Mouse (Mus musculus) intestine, embryonic 14.5 days (tissue): ENCODE measurements around the gene Qpctl. TPM values are rescaled to one million over a fixed set of nuclear protein-coding genes. Genes with fewer than 3 reads are reported as not detected.

Source experiments
- ATAC-seq: fragments of 200-750 bp; cut with Nextera tagmentation; replicated peaks from 2 replicates; pipeline ENCODE4 v1.8.0; 2017; ENCODE audit warnings: low read depth, moderate number of reproducible peaks, moderate TSS enrichment, moderate library complexity; ENCODE audit not compliant: low FRiP score, low TSS enrichment
- DNase-seq: peaks from one replicate; pipeline ENCODE4 v3.0.0-alpha.2; 2018; ENCODE audit warnings: low spot score
- H3K27ac ChIP-seq: fragments of 300-500 bp; sonication (generic); 2 replicates; pipeline ENCODE4 v1.5.1; 2014; ENCODE audit warnings: low read depth, mild to moderate bottlenecking, control low read depth
- H3K27me3 ChIP-seq: fragments of 300-500 bp; sonication (generic); replicated peaks from 2 replicates; pipeline ENCODE4 v1.6.1; 2014; ENCODE audit warnings: low read length, control low read depth; ENCODE audit not compliant: control insufficient read depth, insufficient read depth
- H3K36me3 ChIP-seq: fragments of 300-500 bp; sonication (generic); 2 replicates; pipeline ENCODE4 v1.6.1; 2014; ENCODE audit warnings: low read length, control low read depth; ENCODE audit not compliant: control insufficient read depth, insufficient read depth
- H3K4me1 ChIP-seq: fragments of 300-500 bp; sonication (generic); replicated peaks from 2 replicates; pipeline ENCODE4 v1.6.1; 2014; ENCODE audit warnings: low read length, control low read depth, mixed read lengths; ENCODE audit not compliant: control insufficient read depth, insufficient read depth
- H3K4me2 ChIP-seq: fragments of 300-500 bp; sonication (generic); 2 replicates; pipeline ENCODE4 v1.6.1; 2014; ENCODE audit warnings: low read length
- H3K4me3 ChIP-seq: fragments of 300-500 bp; sonication (generic); 2 replicates; pipeline ENCODE4 v1.5.1; 2014; ENCODE audit warnings: low read depth, low read length, control low read depth, mixed read lengths
- H3K9ac ChIP-seq: fragments of 300-500 bp; sonication (generic); 2 replicates; pipeline ENCODE4 v1.6.1; 2014; ENCODE audit warnings: mild to moderate bottlenecking, low read length
- H3K9me3 ChIP-seq: fragments of 300-500 bp; sonication (generic); 2 replicates; pipeline ENCODE4 v1.6.1; 2016; ENCODE audit warnings: low read length, control low read depth; ENCODE audit not compliant: control insufficient read depth
- WGBS: fragments of 180-500 bp; shearing (Covaris S2); extraction: QIAGEN DNeasy Blood & Tissue Kit; methylation state at CpG from one replicate; pipeline ENCODE4 v1.1.7; 2014; 5-methylcytosine and 5-hydroxymethylcytosine counted together
- polyA plus RNA-seq: library from polyadenylated mRNA; unstranded; fragments of >200 nt; fragmentation: Nextera tagmentation; extraction: Ambion mirVana; gene quantifications from 2 replicates; pipeline ENCODE4 v1.2.1, GENCODE M21; 2014

Gene Qpctl
- polyA plus RNA-seq, 1 experiment from 2014 or later: 10.1 TPM

DNA sequence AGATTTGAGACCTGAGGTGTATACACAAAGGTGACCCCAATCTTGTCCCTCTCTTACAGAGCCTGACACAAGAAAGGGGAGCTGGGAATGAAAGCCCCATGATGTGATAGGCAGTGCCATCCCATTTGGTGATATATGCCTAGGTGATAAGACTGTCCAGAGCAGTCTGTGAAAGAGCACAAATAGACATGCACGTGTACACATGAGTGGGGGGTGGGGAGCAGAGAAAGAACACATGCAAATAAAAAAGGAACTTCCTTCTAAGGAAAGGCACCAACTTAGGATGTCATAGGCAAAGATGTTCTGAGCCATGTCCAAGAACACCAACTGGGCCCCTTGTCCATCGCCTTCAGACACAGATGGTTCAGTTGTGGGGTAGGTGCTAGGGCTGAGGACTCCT is 44.6 kb downstream of the Qpctl start:
- Histone ChIP-seq H3K4me3 (no peak overlapping the region), H3K9ac (no peak overlapping the region), H3K4me2 (no peak overlapping the region), H3K36me3 (no peaks in the 10 kb centered on the region), H3K27ac (no peak overlapping the region), H3K27me3 (no peaks in the 10 kb centered on the region), H3K9me3 (no peaks in the 10 kb centered on the region), H3K4me1 (no peaks in the 10 kb centered on the region)
- WGBS: 79% methylated on average over 2 of the region's 2 CpGs
- ATAC-seq (no peak), DNase-seq (no peak)

DNA sequence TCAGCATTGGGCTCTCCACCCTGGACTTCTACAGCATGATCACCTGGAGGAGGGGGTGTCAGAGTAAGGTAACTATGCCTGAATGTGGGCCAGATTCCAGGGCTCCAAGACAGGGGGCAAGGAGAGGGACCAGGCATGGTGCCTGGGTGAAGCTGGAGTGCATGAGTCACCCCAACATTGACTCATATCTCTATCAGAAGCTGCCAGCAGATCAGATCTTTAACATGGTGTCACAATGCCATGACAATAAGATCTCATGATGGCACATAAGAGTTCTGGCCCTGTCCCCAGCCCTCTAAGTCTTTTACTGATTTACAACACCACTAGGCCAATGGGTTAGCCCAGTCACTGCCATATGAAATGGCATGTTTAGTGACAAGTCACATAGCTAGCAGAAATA is 45.4 kb downstream of the Qpctl start:
- ATAC-seq (no peak), DNase-seq (no peak)
- no peaks in the 10 kb centered on the region for H3K36me3 ChIP-seq
- H3K4me2 ChIP-seq: no peak overlapping the region
- no peaks in the 10 kb centered on the region for H3K9me3 ChIP-seq
- H3K27ac ChIP-seq: no peak overlapping the region
- no peaks in the 10 kb centered on the region for H3K27me3 ChIP-seq
- no peak overlapping the region for H3K4me3 ChIP-seq
- H3K9ac ChIP-seq: no peak overlapping the region
- no peaks in the 10 kb centered on the region for H3K4me1 ChIP-seq

DNA sequence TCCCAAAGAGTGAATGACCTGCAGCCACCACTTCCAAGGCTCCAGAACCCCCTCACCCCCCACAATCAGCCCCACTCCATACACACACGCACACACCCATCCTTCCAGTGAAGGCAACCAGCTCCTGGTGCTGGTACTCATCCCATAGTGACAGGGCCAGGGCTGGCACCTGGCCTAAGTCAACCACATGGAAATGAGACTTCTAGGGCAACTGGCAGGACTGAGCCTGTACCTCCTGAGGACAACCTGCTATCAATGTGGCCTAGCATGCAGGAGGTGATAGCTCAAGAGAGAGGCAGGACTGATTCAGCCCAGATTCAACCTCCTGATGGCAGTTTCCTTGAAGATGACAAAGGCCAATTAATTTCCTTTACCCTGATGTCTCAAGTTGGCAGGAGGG is 48.8 kb downstream of the Qpctl start:
- WGBS: 74% methylated on average over 1 of the region's 1 CpGs
- Histone ChIP-seq H3K4me1 (peaks cover 17% of the 10 kb centered on the region), H3K27me3 (no peaks in the 10 kb centered on the region), H3K4me2 (no peak overlapping the region), H3K36me3 (peaks cover 17% of the 10 kb centered on the region), H3K4me3 (no peak overlapping the region), H3K27ac (no peak overlapping the region), H3K9ac (no peak overlapping the region), H3K9me3 (no peaks in the 10 kb centered on the region)
- ATAC-seq (no peak), DNase-seq (no peak)

DNA sequence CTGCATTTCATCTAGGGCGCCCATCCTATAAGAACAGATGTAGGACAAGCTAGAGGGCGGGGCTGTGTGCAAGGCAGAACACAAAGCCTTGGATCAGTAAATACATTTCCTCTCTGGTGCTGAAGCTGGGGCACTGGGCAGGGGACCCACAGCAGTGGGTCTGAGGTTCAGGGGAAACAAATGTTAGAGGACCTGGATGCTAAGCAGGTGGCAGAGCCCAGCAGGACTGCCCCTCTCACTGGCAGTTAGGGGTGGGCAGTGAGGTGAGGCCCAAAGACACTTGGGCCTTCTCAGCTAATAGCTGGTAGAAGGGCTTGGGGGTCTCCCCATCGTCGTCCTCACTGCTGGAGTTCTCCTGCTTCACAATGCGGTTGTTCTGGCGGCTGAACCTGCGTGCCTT is 50.3 kb downstream of the Qpctl start:
- Histone ChIP-seq H3K4me1 (peaks cover 17% of the 10 kb centered on the region), H3K27me3 (no peaks in the 10 kb centered on the region), H3K4me2 (no peak overlapping the region), H3K9ac (no peak overlapping the region), H3K9me3 (no peaks in the 10 kb centered on the region), H3K36me3 (peaks cover 17% of the 10 kb centered on the region), H3K4me3 (no peak overlapping the region), H3K27ac (no peak overlapping the region)
- no peak for ATAC-seq
- 60% methylated on average over 7 of the region's 7 CpGs for WGBS
- DNase-seq: no peak

DNA sequence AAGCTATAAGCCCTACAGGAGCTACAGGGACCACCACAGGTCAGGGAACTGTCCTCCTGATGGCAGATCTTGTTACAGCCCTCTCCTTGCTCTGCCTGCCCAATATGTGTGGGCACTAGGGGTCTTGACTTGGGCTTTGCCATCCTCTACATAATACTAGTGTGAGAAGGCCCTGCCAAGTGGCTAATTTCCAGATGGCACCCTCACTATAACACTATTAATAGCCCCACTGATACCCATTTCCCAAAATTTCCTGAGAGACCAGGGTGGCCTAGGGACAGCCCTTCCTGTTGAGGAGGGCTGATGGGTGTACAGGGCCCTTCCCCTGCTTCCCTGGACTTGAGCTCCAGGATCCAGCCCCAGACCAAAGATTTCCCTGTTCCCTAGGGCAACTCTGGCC is 51.2 kb downstream of the Qpctl start:
- no peaks in the 10 kb centered on the region for H3K9me3 ChIP-seq
- H3K36me3 ChIP-seq: peaks cover 17% of the 10 kb centered on the region
- H3K4me2 ChIP-seq: no peak overlapping the region
- no peak for ATAC-seq
- H3K4me1 ChIP-seq: peaks cover 23% of the 10 kb centered on the region
- no peaks in the 10 kb centered on the region for H3K27me3 ChIP-seq
- no peak overlapping the region for H3K4me3 ChIP-seq
- H3K9ac ChIP-seq: no peak overlapping the region
- DNase-seq: no peak
- no peak overlapping the region for H3K27ac ChIP-seq

DNA sequence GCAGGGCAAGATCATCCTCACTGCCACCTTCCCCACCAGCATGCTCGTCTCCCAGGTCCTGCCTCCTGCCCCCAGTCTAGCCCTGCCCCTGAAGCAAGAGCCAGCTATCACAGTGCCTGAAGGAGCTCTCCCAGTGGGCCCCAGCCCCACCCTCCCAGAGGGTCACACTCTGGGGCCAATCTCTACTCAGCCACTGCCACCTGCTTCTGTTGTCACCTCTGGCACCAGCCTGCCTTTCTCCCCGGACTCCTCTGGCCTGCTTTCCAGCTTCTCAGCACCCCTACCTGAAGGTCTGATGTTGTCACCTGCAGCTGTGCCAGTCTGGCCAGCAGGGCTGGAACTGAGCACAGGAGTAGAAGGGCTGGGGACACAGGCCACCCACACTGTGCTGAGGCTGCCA is 51.9 kb downstream of the Qpctl start:
- H3K4me2 ChIP-seq: no peak overlapping the region
- H3K9ac ChIP-seq: no peak overlapping the region
- no peaks in the 10 kb centered on the region for H3K9me3 ChIP-seq
- ATAC-seq (no peak), DNase-seq (no peak)
- WGBS: 39% methylated on average over 2 of the region's 2 CpGs
- no peak overlapping the region for H3K27ac ChIP-seq
- H3K4me1 ChIP-seq: peaks cover 30% of the 10 kb centered on the region
- H3K27me3 ChIP-seq: no peaks in the 10 kb centered on the region
- peaks cover 17% of the 10 kb centered on the region for H3K36me3 ChIP-seq
- H3K4me3 ChIP-seq: no peak overlapping the region

DNA sequence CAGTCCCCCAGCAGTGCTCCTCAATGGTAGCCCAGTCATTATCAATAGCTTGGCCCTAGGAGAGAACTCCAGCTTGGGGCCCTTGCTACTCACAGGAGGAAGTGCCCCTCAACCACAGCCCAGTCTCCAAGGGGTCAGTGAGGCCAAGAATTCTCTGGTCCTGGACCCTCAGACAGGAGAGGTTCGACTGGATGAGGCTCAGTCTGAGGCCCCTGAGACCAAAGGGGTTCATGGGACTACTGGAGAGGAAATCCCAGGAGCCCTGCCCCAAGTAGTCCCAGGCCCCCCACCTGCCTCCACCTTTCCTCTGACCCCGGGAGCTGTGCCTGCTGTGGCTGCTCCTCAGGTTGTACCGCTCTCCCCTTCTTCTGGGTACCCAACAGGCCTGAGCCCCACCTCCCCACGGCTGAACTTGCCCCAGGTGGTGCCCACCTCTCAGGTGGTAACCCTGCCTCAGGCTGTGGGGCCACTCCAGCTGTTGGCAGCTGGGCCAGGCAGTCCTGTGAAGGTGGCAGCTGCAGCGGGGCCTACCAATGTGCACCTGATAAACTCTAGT is 52.6 kb downstream of the Qpctl start:
- Histone ChIP-seq H3K4me1 (peaks cover 36% of the 10 kb centered on the region), H3K9ac (peak overlapping the region; percentile 81), H3K27ac (peak overlapping the region; percentile 96), H3K27me3 (no peaks in the 10 kb centered on the region), H3K9me3 (no peaks in the 10 kb centered on the region), H3K4me3 (peak overlapping the region; percentile 78), H3K36me3 (peaks cover 17% of the 10 kb centered on the region), H3K4me2 (peak overlapping the region; percentile 91)
- 53% methylated on average over 5 of the region's 5 CpGs for WGBS
- ATAC-seq: no peak
- DNase-seq: no peak

DNA sequence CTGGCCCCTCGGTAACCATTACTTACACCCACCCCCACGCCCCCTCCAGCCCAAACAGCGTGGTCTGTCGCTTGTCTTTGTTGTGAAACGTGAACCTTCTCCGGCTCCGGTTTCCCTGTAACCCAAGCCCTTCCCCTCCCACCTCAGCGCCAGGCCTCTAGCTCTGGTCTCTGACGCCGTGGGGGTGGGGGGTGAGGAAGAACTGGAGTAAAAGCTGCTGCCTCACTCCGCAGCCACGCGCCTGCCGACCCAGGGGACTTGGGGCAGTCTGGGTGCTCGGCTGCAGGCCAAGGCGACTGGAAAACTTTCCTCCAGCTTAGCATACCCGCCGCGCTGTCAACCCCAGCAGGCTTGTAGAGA is 53.4 kb downstream of the Qpctl start:
- Histone ChIP-seq H3K27me3 (no peaks in the 10 kb centered on the region), H3K9me3 (no peaks in the 10 kb centered on the region), H3K4me1 (peaks cover 36% of the 10 kb centered on the region), H3K36me3 (peaks cover 18% of the 10 kb centered on the region), H3K27ac (peak overlapping the region; percentile 96), H3K9ac (peak overlapping the region; percentile 81), H3K4me3 (peak overlapping the region; percentile 78), H3K4me2 (peak overlapping the region; percentile 91)
- WGBS: under 1% methylated on average over 19 of the region's 19 CpGs
- ATAC-seq (0 out of 2 replicates have a peak, but pooled peaks have one; percentile 2), DNase-seq (peak; percentile 81)

DNA sequence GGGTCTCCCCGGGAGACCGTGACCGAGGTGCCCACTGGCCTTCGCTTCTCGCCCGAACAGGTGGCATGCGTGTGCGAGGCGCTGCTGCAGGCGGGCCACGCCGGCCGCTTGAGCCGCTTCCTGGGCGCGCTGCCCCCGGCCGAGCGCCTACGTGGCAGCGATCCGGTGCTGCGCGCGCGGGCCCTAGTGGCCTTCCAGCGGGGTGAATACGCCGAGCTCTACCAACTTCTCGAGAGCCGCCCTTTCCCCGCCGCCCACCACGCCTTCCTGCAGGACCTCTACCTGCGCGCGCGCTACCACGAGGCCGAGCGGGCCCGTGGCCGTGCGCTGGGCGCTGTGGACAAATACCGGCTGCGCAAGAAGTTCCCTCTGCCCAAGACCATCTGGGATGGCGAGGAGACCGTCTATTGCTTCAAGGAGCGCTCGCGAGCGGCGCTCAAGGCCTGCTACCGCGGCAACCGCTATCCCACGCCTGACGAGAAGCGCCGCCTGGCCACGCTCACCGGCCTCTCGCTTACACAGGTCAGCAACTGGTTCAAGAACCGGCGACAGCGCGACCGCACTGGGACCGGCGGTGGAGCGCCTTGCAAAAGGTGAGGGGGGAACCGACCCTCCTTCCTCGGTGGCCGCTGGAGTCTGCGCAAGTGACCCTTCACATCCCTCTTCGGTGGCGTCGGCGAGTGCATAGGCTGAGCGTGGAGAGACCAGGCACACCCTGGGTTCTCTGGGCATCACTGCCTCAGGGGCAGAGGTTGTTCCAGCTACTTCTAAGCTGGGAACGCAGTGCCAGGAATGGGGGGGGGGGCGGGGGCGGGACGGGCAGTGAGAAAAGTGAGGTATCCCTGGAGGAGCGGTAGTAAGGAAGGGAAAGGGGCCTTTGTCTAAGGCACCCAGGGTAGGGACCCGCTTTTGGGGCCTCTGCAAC is 54.0 kb downstream of the Qpctl start:
- H3K4me1 ChIP-seq: peaks cover 36% of the 10 kb centered on the region
- under 1% methylated on average over 79 of the region's 87 CpGs for WGBS
- no peak for ATAC-seq
- no peaks in the 10 kb centered on the region for H3K27me3 ChIP-seq
- H3K9me3 ChIP-seq: no peaks in the 10 kb centered on the region
- H3K9ac ChIP-seq: peak overlapping the region; percentile 81
- peaks cover 25% of the 10 kb centered on the region for H3K36me3 ChIP-seq
- DNase-seq: peak; percentile 84
- peak overlapping the region; percentile 91 for H3K4me2 ChIP-seq
- peak overlapping the region; percentile 78 for H3K4me3 ChIP-seq
- peak overlapping the region; percentile 96 for H3K27ac ChIP-seq
